Mouse (Mus musculus) stomach, postnatal 0 days (tissue): ENCODE measurements around the gene Elmod3.

Experiments
- CTCF ChIP-seq: IDR thresholded peaks from 2 replicates; pipeline ENCODE4 v1.5.1; 2016; ENCODE audit warnings: antibody characterized with exemption, low read depth, mild to moderate bottlenecking, moderate library complexity
- EP300 ChIP-seq: optimal IDR thresholded peaks from 2 replicates; pipeline ENCODE3; 2016; ENCODE audit warnings: antibody characterized with exemption

- TF ChIP-seq CTCF (no peak), EP300 (no peak)
Observed at GRCm38 (mm10) chr6:72549041-72549580, 49.1 kb downstream of the Elmod3 start.
